Mouse (Mus musculus) embryonic fibroblast, embryonic 13.5 days (primary cell): ENCODE measurements around the gene Hoxd10.

ENCODE experiments used
- CTCF ChIP-seq: IDR thresholded peaks from 2 replicates; pipeline ENCODE4 v1.5.1; 2011; ENCODE audit warnings: mild to moderate bottlenecking, control low read depth, low read length, moderate library complexity, borderline replicate concordance; ENCODE audit not compliant: insufficient read depth
- POLR2A ChIP-seq: IDR thresholded peaks from 2 replicates; pipeline ENCODE4 v1.6.1; 2011; ENCODE audit warnings: low read depth, mild to moderate bottlenecking, control low read depth, low read length, moderate library complexity

DNA sequence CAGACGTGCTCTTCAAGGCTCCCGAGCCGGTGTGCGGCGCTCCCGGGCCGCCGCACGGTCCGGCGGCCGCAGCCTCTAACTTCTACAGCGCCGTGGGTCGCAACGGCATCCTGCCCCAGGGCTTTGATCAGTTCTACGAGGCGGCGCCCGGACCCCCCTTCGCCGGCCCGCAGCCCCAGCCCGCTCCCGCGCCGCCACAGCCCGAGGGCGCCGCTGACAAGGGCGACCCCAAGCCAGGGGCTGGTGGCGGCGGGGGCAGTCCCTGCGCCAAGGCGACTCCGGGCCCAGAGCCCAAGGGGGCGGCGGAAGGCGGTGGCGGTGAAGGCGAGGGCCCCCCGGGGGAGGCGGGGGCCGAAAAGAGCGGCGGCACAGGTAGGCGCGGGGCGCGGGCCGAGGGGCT lies 8.9 kb upstream of the Hoxd10 start:
- TF ChIP-seq CTCF, result no peak
- TF ChIP-seq POLR2A, result no peak
